Comparison of ENCODE assay signal across 20 mouse cellular contexts in genomic region chr1:52228178-52228577, GRCm38 (mm10). TPM values are rescaled to one million over a fixed set of nuclear protein-coding genes. Genes with fewer than 3 reads are reported as not detected.
DNase-seq lines count a peak whose midpoint lies in the region; ATAC-seq and TF ChIP-seq lines count a peak whose summit lies in the region.
"Had no signal": no experiment of that assay in that cellular context is flagged by ENCODE, and none has a peak within 500 bp of the region (broad histone marks: within the 10 kb centered on the region; RNA-seq: fewer than 3 reads in every experiment).

No protein-coding gene starts in this region.

- H3K4me1 ChIP-seq in hindbrain, embryonic 12.5 days, result peaks cover 15% of the 10 kb centered on the region

- ATAC-seq in hindbrain, embryonic 12.5 days (ENCODE audit: low FRiP score), result no peak
- ATAC-seq: forebrain, embryonic 13.5 days; forebrain, postnatal 0 days; hindbrain, embryonic 16.5 days had no signal

- DNase-seq in gastrocnemius, adult 2 months, result no peak
- no peak for DNase-seq in gastrocnemius, postnatal 10 days
- DNase-seq in 3T3-L1 (ENCODE audit: low read depth, low spot score), result peak; percentile 24
- DNase-seq in CD4-positive helper T cell, adult 2 months (ENCODE audit: low read depth, low spot score), result peak; percentile 46
- DNase-seq in T-cell, adult 2 months (ENCODE audit: low spot score), result peak; percentile 12
- DNase-seq in natural killer cell, adult 2 months (ENCODE audit: low spot score in 2 of 2), result no peak
- DNase-seq in spleen, postnatal 4 days (ENCODE audit: low spot score in 2 of 2), result no peak
- DNase-seq: adrenal gland, adult 2 months; B cell, adult 2 months; cerebellum, adult 2 months; cerebellum, postnatal 10 days; forebrain, postnatal 0 days; heart, postnatal 36 days; kidney, adult 11 months had no signal

- H3K9ac ChIP-seq in hindbrain, embryonic 12.5 days, result no peak overlapping the region
- H3K9ac ChIP-seq: forebrain, embryonic 13.5 days; forebrain, postnatal 0 days; heart, embryonic 13.5 days had no signal

- intact Hi-C loops in gastrocnemius, adult 2 months (cut with DNase I), result no loop called here

- no peaks in the 10 kb centered on the region for H3K9me3 ChIP-seq in hindbrain, embryonic 12.5 days (replicated peaks)
- H3K9me3 ChIP-seq: embryonic facial prominence, embryonic 10.5 days; forebrain, embryonic 13.5 days; G1E; heart, embryonic 13.5 days had no signal

- H3K4me2 ChIP-seq in hindbrain, embryonic 12.5 days (replicated peaks), result no peak overlapping the region
- H3K4me2 ChIP-seq: forebrain, embryonic 13.5 days; heart, embryonic 13.5 days had no signal

- 0 out of 2 replicates have a peak overlapping the region, but pooled peaks have one; percentile 2 for H3K27ac ChIP-seq in gastrocnemius, adult 2 months
- H3K27ac ChIP-seq in hindbrain, embryonic 12.5 days, result no peak overlapping the region
- H3K27ac ChIP-seq: embryonic facial prominence, embryonic 10.5 days; forebrain, embryonic 13.5 days; heart, embryonic 13.5 days had no signal

- TF ChIP-seq CTCF in gastrocnemius, adult 2 months (IDR thresholded peaks at IDR 0.05), result no peak

- no peaks in the 10 kb centered on the region for H3K27me3 ChIP-seq in hindbrain, embryonic 12.5 days
- H3K27me3 ChIP-seq: forebrain, embryonic 13.5 days; heart, embryonic 13.5 days had no signal

- 87% methylated on average over 6 of the region's 6 CpGs for WGBS in hindbrain, embryonic 12.5 days

- H3K36me3 ChIP-seq in hindbrain, embryonic 12.5 days, result no peaks in the 10 kb centered on the region
- H3K36me3 ChIP-seq: embryonic facial prominence, embryonic 10.5 days; heart, embryonic 13.5 days had no signal

- no peak overlapping the region for H3K4me3 ChIP-seq in gastrocnemius, adult 2 months
- no peak overlapping the region for H3K4me3 ChIP-seq in hindbrain, embryonic 12.5 days
- H3K4me3 ChIP-seq: embryonic facial prominence, embryonic 10.5 days; forebrain, embryonic 13.5 days; heart, embryonic 13.5 days had no signal

RNA-seq across cellular contexts. Expression of gene Gls, which starts 4.9 kb away (rescaled TPM):
- total RNA-seq in gastrocnemius, adult 2 months (2021), result 10 to 100 TPM; 57.3 to 88.0 TPM
- total RNA-seq in gastrocnemius, postnatal 10 days (2021), result 10 to 100 TPM; 54.6 to 59.3 TPM
- 40.9 and 41.1 TPM in 2 replicates for polyA plus RNA-seq in hindbrain, embryonic 12.5 days (2016; fragmentation: Nextera tagmentation; extraction: Ambion mirVana)

Comparison
In these comparisons a context has a peak if more than half of its experiments do, and no peak if none do; other contexts are left out.
1. DNase-seq: peak in 3T3-L1 (single experiment), CD4-positive helper T cell, adult 2 months (single experiment) and T-cell, adult 2 months (single experiment); none in gastrocnemius, adult 2 months (single experiment), gastrocnemius, postnatal 10 days (single experiment), natural killer cell, adult 2 months (0 of 2) and spleen, postnatal 4 days (0 of 2).